Mouse (Mus musculus) common myeloid progenitor, adult 5-6 weeks (primary cell): Measurements from ENCODE around the gene Olfr1378. TPM values are rescaled to one million over a fixed set of nuclear protein-coding genes. Genes with fewer than 3 reads are reported as not detected.

ENCODE experiments used
- total RNA-seq: library from RNA; stranded (forward); fragments of 200-1000, 187-1606 nt; gene quantifications from 2 replicates; pipeline ENCODE4 v1.2.3, GENCODE M21; 2017

Olfr1378 gene
- total RNA-seq, 1 experiment from 2014 or later = not detected

Other genes with a start within 250 kb of the Olfr1378 start
- gene Zfp354c, start 138.8 kb upstream of the Olfr1378 start, total RNA-seq = 1.9 and 2.3 TPM in 2 replicates
- gene Zfp879, start 125.0 kb upstream of the Olfr1378 start, total RNA-seq = 0.41 and 1.8 TPM in 2 replicates
- gene Grm6, start 115.8 kb upstream of the Olfr1378 start, total RNA-seq = not detected in 2 replicates
- not detected in 2 replicates for gene Zfp454, start 78.9 kb upstream of the Olfr1378 start, total RNA-seq
- gene Zfp2, start 50.4 kb upstream of the Olfr1378 start, total RNA-seq = 5.6 and 5.9 TPM in 2 replicates
- 0.05 and 0.24 TPM in 2 replicates for gene Zfp354b, start 34.9 kb upstream of the Olfr1378 start, total RNA-seq
- gene 4933414I15Rik, start 22.8 kb upstream of the Olfr1378 start, total RNA-seq = not detected in 2 replicates
- gene Prop1, start 12.8 kb upstream of the Olfr1378 start, total RNA-seq = not detected in 2 replicates
- not detected in 2 replicates for gene Olfr1377, start 15.4 kb downstream of the Olfr1378 start, total RNA-seq
- not detected in 2 replicates for gene Olfr51, start 37.1 kb downstream of the Olfr1378 start, total RNA-seq
- not detected in 2 replicates for gene Olfr54, start 47.7 kb downstream of the Olfr1378 start, total RNA-seq
- not detected in 2 replicates for gene Olfr1375, start 81.6 kb downstream of the Olfr1378 start, total RNA-seq
- not detected in 2 replicates for gene Zfp354a, start 92.7 kb downstream of the Olfr1378 start, total RNA-seq